Mouse (Mus musculus): ENCODE data around the gene Cdk6.

DNA sequence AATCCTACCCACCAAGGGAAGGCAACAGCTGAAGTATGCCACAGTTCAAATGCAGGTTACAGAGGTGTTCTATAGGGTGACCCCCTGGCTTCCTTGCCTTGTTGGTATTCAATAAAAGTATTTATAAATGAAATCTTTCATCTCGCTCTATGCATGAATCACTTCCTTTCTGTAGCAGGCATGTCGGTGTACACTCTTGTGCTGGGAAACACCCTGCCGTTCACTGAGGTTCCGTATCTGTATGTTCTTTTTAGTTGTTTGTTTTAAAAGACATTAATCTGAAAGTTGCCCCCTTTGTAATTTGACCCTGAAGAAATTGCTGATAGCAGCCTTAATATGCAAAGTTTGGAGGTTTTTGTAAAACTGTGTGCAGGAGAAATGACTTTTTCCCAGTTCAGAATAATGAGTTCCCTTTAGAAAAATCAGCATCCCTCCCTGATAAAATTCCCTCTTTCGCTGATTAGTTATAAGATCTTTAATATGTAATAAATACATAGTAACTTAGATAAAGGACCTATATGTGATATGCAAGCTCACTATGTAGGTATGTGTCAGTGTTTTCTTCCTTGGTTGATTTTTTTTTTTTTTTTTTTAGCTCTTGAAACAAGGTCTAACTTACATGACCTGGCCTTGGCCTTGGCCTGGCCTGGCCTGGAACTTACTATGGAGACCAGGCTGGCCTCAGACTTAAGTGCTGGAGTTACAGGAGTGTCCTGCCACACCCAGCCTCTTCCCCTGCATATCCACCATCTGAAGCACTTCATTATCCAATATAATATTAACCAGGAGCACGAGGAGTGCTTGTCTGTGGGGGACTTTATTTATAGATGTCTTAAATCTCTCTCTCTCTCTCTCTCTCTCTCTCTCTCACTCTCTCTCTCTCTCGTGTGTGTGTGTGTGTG lies 167.4 kb downstream of the Cdk6 start:
- no peak for TF ChIP-seq CTCF (IDR thresholded peaks at IDR 0.05; ENCODE audit: insufficient read depth, low read length)
- no peak for TF ChIP-seq POLR2A (IDR thresholded peaks at IDR 0.05; ENCODE audit: borderline replicate concordance, extremely low read depth, low read depth, low read length)
